Mouse (Mus musculus) ovary, postnatal 36 days (tissue): ENCODE results near the gene Cpt1c.
"Not testable (repeated sequence)": the region's sequence is repeated elsewhere in the genome, so short reads cannot be mapped to it uniquely, and the experiment has no call there.

Experiments
- DNase-seq: peaks from one replicate; pipeline ENCODE4 v3.0.0; 2022; ENCODE audit warnings: low spot score, mixed read lengths

Cpt1c gene

GRCm38 (mm10) chr7:44974383-44975116 is at the start of gene Cpt1c:
Gene Cpt1c, minus strand, starts transcription at chr7:44974851.
- peak; percentile 78 for DNase-seq

GRCm38 (mm10) chr7:45023711-45024110 is 49.1 kb upstream of the Cpt1c start:
- DNase-seq = not testable (repeated sequence)

GRCm38 (mm10) chr7:45020225-45020624 is 45.6 kb upstream of the Cpt1c start:
- DNase-seq = no peak

- peak; percentile 54 for DNase-seq
Observed at GRCm38 (mm10) chr7:45019031-45019571, 44.5 kb upstream of the Cpt1c start.

- DNase-seq = peak; percentile 83
Observed at GRCm38 (mm10) chr7:45017242-45018061, 42.8 kb upstream of the Cpt1c start, which contains the start of gene Rras. Gene Rras, plus strand, starts transcription at chr7:45017961.

- no peak for DNase-seq
Observed at GRCm38 (mm10) chr7:45016761-45017160, 42.1 kb upstream of the Cpt1c start.

- DNase-seq = peak; percentile 98
Observed at GRCm38 (mm10) chr7:45015957-45016612, 41.4 kb upstream of the Cpt1c start, which contains the start of gene Scaf1. Gene Scaf1, minus strand, starts transcription at chr7:45016363.

- no peak for DNase-seq
Observed at GRCm38 (mm10) chr7:45015344-45015956, 40.8 kb upstream of the Cpt1c start.

GRCm38 (mm10) chr7:45014096-45014451 is 39.4 kb upstream of the Cpt1c start:
- DNase-seq = no peak

- DNase-seq = no peak
Observed at GRCm38 (mm10) chr7:45013366-45014095, 38.9 kb upstream of the Cpt1c start.

- DNase-seq = no peak
Observed at GRCm38 (mm10) chr7:45012824-45013223, 38.2 kb upstream of the Cpt1c start.

GRCm38 (mm10) chr7:45012011-45012410 is 37.4 kb upstream of the Cpt1c start:
- DNase-seq = no peak

GRCm38 (mm10) chr7:45008411-45008810 is 33.8 kb upstream of the Cpt1c start:
- no peak for DNase-seq

GRCm38 (mm10) chr7:45007846-45008245 is 33.2 kb upstream of the Cpt1c start:
- no peak for DNase-seq

- DNase-seq = no peak
Observed at GRCm38 (mm10) chr7:45007141-45007540, 32.5 kb upstream of the Cpt1c start.

- no peak for DNase-seq
Observed at GRCm38 (mm10) chr7:45006503-45006902, 31.9 kb upstream of the Cpt1c start.

GRCm38 (mm10) chr7:45005321-45005992 is 30.8 kb upstream of the Cpt1c start:
- DNase-seq = no peak

GRCm38 (mm10) chr7:45004546-45004945 is 29.9 kb upstream of the Cpt1c start:
- DNase-seq = no peak

GRCm38 (mm10) chr7:45002440-45002839 is 27.8 kb upstream of the Cpt1c start:
- no peak for DNase-seq

GRCm38 (mm10) chr7:45000539-45001114 is 26.0 kb upstream of the Cpt1c start:
- DNase-seq = peak; percentile 47
